Mouse (Mus musculus): ENCODE data around the gene Jpt1. TPM values are rescaled to one million over a fixed set of nuclear protein-coding genes. Genes with fewer than 3 reads are reported as not detected.
"Not testable (repeated sequence)": the region's sequence is repeated elsewhere in the genome, so short reads cannot be mapped to it uniquely, and the experiment has no call there.

Gene Jpt1
- polyA plus RNA-seq, 1 experiment from 2014 or later, result 990 TPM

- H3K4me3 ChIP-seq (ENCODE audit: low read depth, low read length), result peak overlapping the region; percentile 94
- peak; percentile 74 for ATAC-seq (ENCODE audit: low FRiP score)
- peak; percentile 78 for DNase-seq (ENCODE audit: low spot score)
- H3K4me2 ChIP-seq (replicated peaks; ENCODE audit: low read depth, low read length), result peak overlapping the region; percentile 70
- peak overlapping the region; percentile 97 for H3K9ac ChIP-seq (ENCODE audit: low read depth, low read length)
- no peaks in the 10 kb centered on the region for H3K27me3 ChIP-seq (ENCODE audit: control insufficient read depth, insufficient read depth, low read length)
- peaks cover 10% of the 10 kb centered on the region for H3K36me3 ChIP-seq (ENCODE audit: control insufficient read depth, insufficient read depth, low read length)
- H3K4me1 ChIP-seq (replicated peaks; ENCODE audit: control insufficient read depth, insufficient read depth, low read length), result no peaks in the 10 kb centered on the region
- H3K27ac ChIP-seq (ENCODE audit: low read depth, low read length), result peak overlapping the region; percentile 100
- H3K9me3 ChIP-seq (ENCODE audit: control insufficient read depth, low read length), result no peaks in the 10 kb centered on the region
- WGBS, result 0% methylated on average over 42 of the region's 84 CpGs
Observed at GRCm38 (mm10) chr11:115535401-115536037, 21.3 kb upstream of the Jpt1 start.

- Histone ChIP-seq H3K9ac (ENCODE audit: low read depth, low read length) (peak overlapping the region; percentile 97), H3K4me1 (replicated peaks; ENCODE audit: control insufficient read depth, insufficient read depth, low read length) (no peaks in the 10 kb centered on the region), H3K4me3 (ENCODE audit: low read depth, low read length) (peak overlapping the region; percentile 94), H3K27me3 (ENCODE audit: control insufficient read depth, insufficient read depth, low read length) (no peaks in the 10 kb centered on the region), H3K9me3 (ENCODE audit: control insufficient read depth, low read length) (no peaks in the 10 kb centered on the region), H3K4me2 (replicated peaks; ENCODE audit: low read depth, low read length) (peak overlapping the region; percentile 70), H3K36me3 (ENCODE audit: control insufficient read depth, insufficient read depth, low read length) (peaks cover 13% of the 10 kb centered on the region), H3K27ac (ENCODE audit: low read depth, low read length) (peak overlapping the region; percentile 100)
- no peak for ATAC-seq (ENCODE audit: low FRiP score)
- no peak for DNase-seq (ENCODE audit: low spot score)
- 9% methylated on average over 11 of the region's 11 CpGs for WGBS
Observed at GRCm38 (mm10) chr11:115534759-115535371, 20.7 kb upstream of the Jpt1 start.

- H3K4me3 ChIP-seq (ENCODE audit: low read depth, low read length); H3K4me1 ChIP-seq (replicated peaks; ENCODE audit: control insufficient read depth, insufficient read depth, low read length); ATAC-seq (ENCODE audit: low FRiP score); H3K4me2 ChIP-seq (replicated peaks; ENCODE audit: low read depth, low read length); H3K27me3 ChIP-seq (ENCODE audit: control insufficient read depth, insufficient read depth, low read length); H3K9me3 ChIP-seq (ENCODE audit: control insufficient read depth, low read length); H3K9ac ChIP-seq (ENCODE audit: low read depth, low read length); H3K27ac ChIP-seq (ENCODE audit: low read depth, low read length); DNase-seq (ENCODE audit: low spot score): not testable (repeated sequence)
- peaks cover 17% of the 10 kb centered on the region; the same call in 1 of the 2 replicates for H3K36me3 ChIP-seq (ENCODE audit: control insufficient read depth, insufficient read depth, low read length)
- 89% methylated on average over 3 of the region's 3 CpGs for WGBS
Observed at GRCm38 (mm10) chr11:115526446-115526845, 12.3 kb upstream of the Jpt1 start.

GRCm38 (mm10) chr11:115522703-115523102 is 8.5 kb upstream of the Jpt1 start:
- DNase-seq (ENCODE audit: low spot score), result no peak
- H3K36me3 ChIP-seq (ENCODE audit: control insufficient read depth, insufficient read depth, low read length), result peaks cover 7% of the 10 kb centered on the region; the same call in 1 of the 2 replicates
- H3K27ac ChIP-seq (ENCODE audit: low read depth, low read length), result no peak overlapping the region
- H3K4me3 ChIP-seq (ENCODE audit: low read depth, low read length), result no peak overlapping the region
- H3K27me3 ChIP-seq (ENCODE audit: control insufficient read depth, insufficient read depth, low read length), result no peaks in the 10 kb centered on the region
- ATAC-seq (ENCODE audit: low FRiP score), result no peak
- WGBS, result 81% methylated on average over 2 of the region's 2 CpGs
- no peak overlapping the region for H3K4me2 ChIP-seq (replicated peaks; ENCODE audit: low read depth, low read length)
- no peaks in the 10 kb centered on the region for H3K4me1 ChIP-seq (replicated peaks; ENCODE audit: control insufficient read depth, insufficient read depth, low read length)
- no peak overlapping the region for H3K9ac ChIP-seq (ENCODE audit: low read depth, low read length)
- no peaks in the 10 kb centered on the region for H3K9me3 ChIP-seq (ENCODE audit: control insufficient read depth, low read length)

- no peak overlapping the region for H3K27ac ChIP-seq (ENCODE audit: low read depth, low read length)
- H3K27me3 ChIP-seq (ENCODE audit: control insufficient read depth, insufficient read depth, low read length), result no peaks in the 10 kb centered on the region
- no peaks in the 10 kb centered on the region for H3K4me1 ChIP-seq (replicated peaks; ENCODE audit: control insufficient read depth, insufficient read depth, low read length)
- peaks cover 5% of the 10 kb centered on the region; the same call in 1 of the 2 replicates for H3K36me3 ChIP-seq (ENCODE audit: control insufficient read depth, insufficient read depth, low read length)
- no peaks in the 10 kb centered on the region for H3K9me3 ChIP-seq (ENCODE audit: control insufficient read depth, low read length)
- no peak for ATAC-seq (ENCODE audit: low FRiP score)
- 91% methylated on average over 2 of the region's 2 CpGs for WGBS
- H3K4me2 ChIP-seq (replicated peaks; ENCODE audit: low read depth, low read length), result no peak overlapping the region
- no peak overlapping the region for H3K9ac ChIP-seq (ENCODE audit: low read depth, low read length)
- no peak for DNase-seq (ENCODE audit: low spot score)
- H3K4me3 ChIP-seq (ENCODE audit: low read depth, low read length), result no peak overlapping the region
Observed at GRCm38 (mm10) chr11:115522238-115522637, 8.1 kb upstream of the Jpt1 start.

GRCm38 (mm10) chr11:115521080-115521479 is 6.9 kb upstream of the Jpt1 start:
- Histone ChIP-seq H3K4me2 (replicated peaks; ENCODE audit: low read depth, low read length) (no peak overlapping the region), H3K36me3 (ENCODE audit: control insufficient read depth, insufficient read depth, low read length) (0 out of 2 replicates have a peak, but pooled peaks cover 4% of the 10 kb centered on the region), H3K4me3 (ENCODE audit: low read depth, low read length) (no peak overlapping the region), H3K9me3 (ENCODE audit: control insufficient read depth, low read length) (no peaks in the 10 kb centered on the region), H3K9ac (ENCODE audit: low read depth, low read length) (no peak overlapping the region), H3K27me3 (ENCODE audit: control insufficient read depth, insufficient read depth, low read length) (no peaks in the 10 kb centered on the region), H3K4me1 (replicated peaks; ENCODE audit: control insufficient read depth, insufficient read depth, low read length) (no peaks in the 10 kb centered on the region), H3K27ac (ENCODE audit: low read depth, low read length) (no peak overlapping the region)
- DNase-seq (ENCODE audit: low spot score) (no peak), ATAC-seq (ENCODE audit: low FRiP score) (no peak)
- WGBS, result 82% methylated on average over 4 of the region's 4 CpGs

GRCm38 (mm10) chr11:115520218-115520617 is 6.0 kb upstream of the Jpt1 start:
- Histone ChIP-seq H3K9ac (ENCODE audit: low read depth, low read length) (no peak overlapping the region), H3K4me3 (ENCODE audit: low read depth, low read length) (no peak overlapping the region), H3K27me3 (ENCODE audit: control insufficient read depth, insufficient read depth, low read length) (no peaks in the 10 kb centered on the region), H3K27ac (ENCODE audit: low read depth, low read length) (no peak overlapping the region), H3K4me2 (replicated peaks; ENCODE audit: low read depth, low read length) (no peak overlapping the region), H3K4me1 (replicated peaks; ENCODE audit: control insufficient read depth, insufficient read depth, low read length) (no peaks in the 10 kb centered on the region), H3K9me3 (ENCODE audit: control insufficient read depth, low read length) (no peaks in the 10 kb centered on the region), H3K36me3 (ENCODE audit: control insufficient read depth, insufficient read depth, low read length) (0 out of 2 replicates have a peak, but pooled peaks cover 2% of the 10 kb centered on the region)
- DNase-seq (ENCODE audit: low spot score) (no peak), ATAC-seq (ENCODE audit: low FRiP score) (no peak)
- 61% methylated on average over 2 of the region's 2 CpGs for WGBS

- WGBS, result 91% methylated on average over 3 of the region's 3 CpGs
- Histone ChIP-seq H3K9me3 (ENCODE audit: control insufficient read depth, low read length) (no peaks in the 10 kb centered on the region), H3K4me2 (replicated peaks; ENCODE audit: low read depth, low read length) (no peak overlapping the region), H3K9ac (ENCODE audit: low read depth, low read length) (no peak overlapping the region), H3K36me3 (ENCODE audit: control insufficient read depth, insufficient read depth, low read length) (0 out of 2 replicates have a peak, but pooled peaks cover 2% of the 10 kb centered on the region), H3K27ac (ENCODE audit: low read depth, low read length) (no peak overlapping the region), H3K27me3 (ENCODE audit: control insufficient read depth, insufficient read depth, low read length) (no peaks in the 10 kb centered on the region), H3K4me3 (ENCODE audit: low read depth, low read length) (no peak overlapping the region), H3K4me1 (replicated peaks; ENCODE audit: control insufficient read depth, insufficient read depth, low read length) (no peaks in the 10 kb centered on the region)
- ATAC-seq (ENCODE audit: low FRiP score) (no peak), DNase-seq (ENCODE audit: low spot score) (no peak)
Observed at GRCm38 (mm10) chr11:115519581-115519980, 5.4 kb upstream of the Jpt1 start.

GRCm38 (mm10) chr11:115518693-115519092 is 4.5 kb upstream of the Jpt1 start:
- DNase-seq (ENCODE audit: low spot score) (no peak), ATAC-seq (ENCODE audit: low FRiP score) (no peak)
- Histone ChIP-seq H3K4me1 (replicated peaks; ENCODE audit: control insufficient read depth, insufficient read depth, low read length) (no peaks in the 10 kb centered on the region), H3K36me3 (ENCODE audit: control insufficient read depth, insufficient read depth, low read length) (0 out of 2 replicates have a peak, but pooled peaks cover 2% of the 10 kb centered on the region), H3K27ac (ENCODE audit: low read depth, low read length) (no peak overlapping the region), H3K27me3 (ENCODE audit: control insufficient read depth, insufficient read depth, low read length) (no peaks in the 10 kb centered on the region), H3K4me3 (ENCODE audit: low read depth, low read length) (no peak overlapping the region), H3K9me3 (ENCODE audit: control insufficient read depth, low read length) (no peaks in the 10 kb centered on the region), H3K4me2 (replicated peaks; ENCODE audit: low read depth, low read length) (no peak overlapping the region), H3K9ac (ENCODE audit: low read depth, low read length) (no peak overlapping the region)
- WGBS, result 78% methylated on average over 9 of the region's 9 CpGs

Measured in hindbrain, embryonic 11.5 days (tissue).